Mouse (Mus musculus): ENCODE data around the gene Pard3.

Gene Pard3

DNA sequence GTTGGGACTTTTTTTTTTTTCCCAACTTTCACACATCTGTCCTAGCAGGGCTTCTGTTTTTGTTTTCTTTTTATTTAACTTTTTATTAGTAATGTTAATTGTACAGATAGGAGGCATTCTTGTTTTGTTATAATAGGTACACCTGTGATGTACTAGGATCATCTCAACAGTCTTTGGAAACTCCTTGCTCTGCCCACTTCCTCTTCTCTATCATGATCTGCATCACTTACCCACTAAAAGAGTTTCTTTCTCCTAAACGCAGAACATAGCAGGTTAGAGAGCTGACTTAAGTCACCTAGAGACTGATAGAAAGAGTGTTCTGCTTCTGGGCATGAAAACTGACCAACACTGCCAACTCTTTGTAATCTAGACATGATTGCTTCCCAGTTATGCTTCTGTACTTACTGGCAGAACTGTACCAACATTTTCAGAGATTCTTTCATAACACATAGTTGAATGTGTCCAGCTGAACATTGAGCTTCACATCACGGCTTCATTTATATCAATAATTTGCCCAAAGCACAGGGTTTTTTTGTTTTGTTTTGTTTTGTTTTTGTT lies 398.8 kb downstream of the Pard3 start:
- DNase-seq (ENCODE audit: inconsistent age in 2 of 2, low spot score in 1 of 2): no peak

DNA sequence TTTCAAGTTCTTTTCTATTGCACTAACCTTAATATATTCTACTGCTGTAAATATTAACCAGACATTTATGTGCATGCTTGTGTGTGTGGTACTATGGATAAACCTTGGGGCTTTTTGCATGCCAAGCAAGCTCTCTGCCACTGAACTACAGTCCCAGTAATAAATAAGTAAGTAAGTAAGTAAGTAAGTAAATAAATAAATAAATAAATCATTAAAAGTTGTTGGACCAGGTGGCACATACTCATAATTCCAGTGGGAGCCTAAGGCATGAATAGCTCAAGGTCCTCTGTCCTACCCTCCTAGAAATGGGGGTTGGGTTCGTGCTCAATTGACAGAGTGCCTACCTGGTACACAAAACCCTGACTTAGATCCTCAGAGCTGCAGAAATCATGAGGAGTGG lies 400.6 kb downstream of the Pard3 start:
- no peak for DNase-seq (ENCODE audit: inconsistent age in 2 of 2, low spot score in 1 of 2)

DNA sequence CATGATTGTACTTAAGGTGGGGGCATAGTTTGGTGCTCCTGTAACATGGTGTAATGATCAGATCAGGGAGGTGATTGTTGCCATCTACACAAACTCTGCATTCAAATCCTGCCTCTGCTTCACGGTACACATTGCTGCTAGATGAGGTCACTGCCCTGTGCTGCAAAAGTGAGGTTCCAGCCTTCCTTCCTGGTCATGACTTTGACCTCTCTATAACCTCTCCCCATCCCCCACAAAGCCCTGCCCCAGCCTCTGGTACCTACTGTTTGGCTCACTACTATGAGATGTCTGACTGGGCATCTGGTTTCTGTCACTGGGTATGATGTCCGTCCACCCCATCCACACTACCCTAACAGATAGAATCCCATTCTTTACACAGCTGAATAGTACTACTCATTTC lies 408.5 kb downstream of the Pard3 start:
- DNase-seq (ENCODE audit: inconsistent age in 2 of 2, low spot score in 1 of 2): no peak

DNA sequence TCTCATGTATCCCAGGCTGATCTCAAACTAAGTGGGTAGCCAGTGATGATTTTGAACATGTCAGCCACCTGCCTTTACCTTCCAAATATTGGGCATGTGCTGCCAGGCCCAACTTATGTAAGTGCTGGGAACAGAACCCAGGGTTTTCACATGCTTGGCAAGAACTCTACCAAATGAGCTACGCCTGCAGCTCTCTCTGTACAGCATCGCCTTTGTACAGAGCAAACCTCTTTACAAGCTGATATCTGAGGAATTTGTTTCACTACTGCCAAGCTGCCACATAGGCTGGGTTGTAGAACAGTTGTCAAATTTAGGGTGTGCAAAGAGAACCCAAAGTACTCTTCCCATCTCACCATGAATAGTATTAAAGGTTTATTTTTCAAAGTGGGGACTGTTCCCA lies 416.3 kb downstream of the Pard3 start:
- DNase-seq (ENCODE audit: inconsistent age in 2 of 2, low spot score in 1 of 2): no peak

DNA sequence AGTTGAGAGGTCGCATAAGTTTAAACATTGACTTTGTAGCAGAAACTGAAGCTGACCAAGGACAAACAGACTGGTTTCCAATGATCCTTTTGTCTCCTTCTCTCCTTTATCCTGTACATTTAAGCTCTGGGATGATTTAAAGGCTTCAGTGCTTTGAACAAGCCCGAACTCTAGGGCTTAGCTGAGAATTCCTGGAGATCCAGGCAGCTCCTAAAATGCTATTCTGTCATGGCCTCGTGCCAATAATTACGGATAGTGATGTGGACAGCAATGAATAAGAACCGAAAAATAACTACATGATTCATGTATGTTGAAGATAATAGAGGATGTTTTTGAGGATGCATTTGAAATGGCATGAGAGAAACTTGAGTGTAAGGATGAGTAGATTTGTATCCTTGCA lies 421.9 kb downstream of the Pard3 start:
- no peak for DNase-seq (ENCODE audit: inconsistent age in 2 of 2, low spot score in 1 of 2)

DNA sequence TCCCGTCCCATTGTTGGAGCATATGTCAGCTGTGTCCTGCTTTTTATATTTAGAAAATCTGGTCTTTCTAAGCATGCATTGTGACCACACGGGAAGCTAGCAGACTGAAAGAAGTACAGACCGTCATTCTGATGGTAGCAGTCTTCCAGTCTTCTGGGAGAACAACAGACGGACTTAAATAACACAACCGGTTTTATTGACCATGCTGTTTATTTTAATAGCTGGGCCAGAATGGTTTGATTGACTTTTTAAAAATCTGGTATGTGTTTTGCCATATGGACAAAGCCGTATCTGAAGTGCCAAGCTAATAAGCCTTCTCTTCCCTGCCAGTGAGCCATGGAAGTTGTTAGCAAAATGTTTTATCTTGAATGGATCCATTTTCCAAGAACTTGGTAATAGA lies 428.3 kb downstream of the Pard3 start:
- no peak for DNase-seq (ENCODE audit: inconsistent age in 2 of 2, low spot score in 1 of 2)

DNA sequence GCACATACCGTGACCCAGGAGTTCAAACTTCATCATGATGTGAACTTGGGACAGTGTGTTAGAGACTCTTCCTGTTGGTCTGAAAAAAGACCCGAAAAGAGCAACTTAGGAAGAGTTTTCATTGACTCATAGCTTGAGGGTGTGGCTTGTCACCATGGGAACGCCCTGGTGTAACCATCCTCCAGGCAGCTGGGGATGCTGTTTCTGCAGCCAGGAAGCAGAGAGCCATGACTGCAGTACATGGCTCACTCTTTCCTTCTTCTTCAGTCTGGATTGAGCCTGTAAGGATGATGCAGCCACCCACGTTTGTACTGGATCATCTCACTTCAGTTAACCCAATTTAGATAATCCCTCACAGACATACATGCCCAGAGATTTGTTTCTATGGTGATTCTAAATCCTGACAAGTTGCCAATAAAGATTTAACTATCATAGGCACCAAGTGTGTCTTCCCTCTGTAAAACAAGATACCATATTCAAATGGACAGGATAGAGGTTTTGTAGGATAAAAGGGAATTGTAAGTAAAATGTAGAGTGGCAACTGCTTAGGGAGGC lies 431.6 kb downstream of the Pard3 start:
- peak in 1 of 2 experiments; percentile 45 for DNase-seq (ENCODE audit: inconsistent age in 2 of 2, low spot score in 1 of 2)

DNA sequence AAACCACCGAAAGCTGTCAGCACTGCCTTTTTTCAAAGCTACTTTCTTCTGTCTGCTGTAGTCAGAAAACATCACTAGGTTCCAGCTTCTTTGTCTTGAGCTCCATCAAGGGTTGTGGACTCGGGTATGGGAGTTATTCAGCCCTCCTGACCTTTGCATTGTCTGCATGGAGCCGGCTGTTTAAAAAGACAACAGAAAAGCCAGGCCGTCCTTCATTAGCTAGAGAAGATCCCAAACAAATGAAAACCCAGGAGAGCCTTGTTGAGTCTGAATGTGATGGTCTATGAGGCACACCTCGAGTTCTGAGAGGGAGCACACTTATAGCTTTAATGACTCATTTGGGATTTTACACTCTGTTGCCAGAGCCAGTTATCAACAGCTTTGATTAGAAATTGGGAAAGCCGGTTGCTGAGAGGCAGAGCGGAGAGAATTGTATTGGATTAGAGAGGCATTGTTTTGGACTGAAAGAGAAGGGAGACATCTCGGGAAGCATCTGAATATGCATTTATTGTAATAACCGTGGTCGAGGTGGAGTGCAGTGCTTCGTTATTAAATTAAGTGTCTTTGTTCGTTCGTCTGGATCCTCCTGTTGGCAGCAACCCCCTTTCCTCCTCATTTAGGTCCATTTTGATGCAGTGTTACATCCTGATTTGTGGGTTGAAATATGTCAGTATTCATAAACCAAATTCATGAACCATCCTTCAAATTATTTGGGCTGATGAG lies 435.5 kb downstream of the Pard3 start:
- no peak for DNase-seq (ENCODE audit: inconsistent age in 2 of 2, low spot score in 1 of 2)

DNA sequence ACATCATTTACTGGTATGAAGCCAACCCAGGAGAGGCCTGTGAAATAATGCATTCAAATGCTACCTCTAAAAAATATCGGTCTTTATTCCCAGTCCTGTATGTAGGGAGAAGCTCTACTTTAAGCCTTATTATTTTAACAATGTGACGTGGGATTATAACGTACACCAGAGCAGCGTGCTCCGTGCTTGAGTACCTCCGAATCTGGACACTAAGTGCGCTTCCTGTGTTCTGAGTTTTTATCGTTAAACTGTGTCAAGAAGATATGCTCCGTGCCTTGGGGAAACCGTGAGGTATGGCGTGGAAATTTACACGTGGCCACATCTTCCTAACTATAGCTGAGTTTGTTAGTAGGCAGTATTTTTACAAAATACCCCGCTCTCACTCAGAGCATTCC lies 436.0 kb downstream of the Pard3 start:
- no peak for DNase-seq (ENCODE audit: inconsistent age in 2 of 2, low spot score in 1 of 2)

DNA sequence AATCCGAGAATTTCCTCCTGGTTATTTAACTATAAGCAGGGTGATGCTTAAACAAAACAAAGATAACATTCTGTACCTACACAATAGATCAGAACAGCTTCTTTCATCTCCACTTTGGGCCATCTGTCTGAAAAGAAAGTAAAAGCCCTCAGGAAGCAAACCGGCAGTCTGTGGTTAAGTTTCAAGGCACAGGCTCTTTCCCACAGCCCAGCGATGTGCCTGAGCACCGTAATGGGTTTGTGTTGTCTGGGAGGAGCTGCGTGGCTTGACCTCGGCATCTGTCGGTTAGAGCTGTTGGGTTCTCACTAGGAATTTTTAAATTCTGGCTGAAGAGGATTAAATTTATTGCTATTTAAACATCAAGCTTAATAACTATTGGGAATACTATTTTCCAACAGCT lies 436.5 kb downstream of the Pard3 start:
- no peak for DNase-seq (ENCODE audit: inconsistent age in 2 of 2, low spot score in 1 of 2)

DNA sequence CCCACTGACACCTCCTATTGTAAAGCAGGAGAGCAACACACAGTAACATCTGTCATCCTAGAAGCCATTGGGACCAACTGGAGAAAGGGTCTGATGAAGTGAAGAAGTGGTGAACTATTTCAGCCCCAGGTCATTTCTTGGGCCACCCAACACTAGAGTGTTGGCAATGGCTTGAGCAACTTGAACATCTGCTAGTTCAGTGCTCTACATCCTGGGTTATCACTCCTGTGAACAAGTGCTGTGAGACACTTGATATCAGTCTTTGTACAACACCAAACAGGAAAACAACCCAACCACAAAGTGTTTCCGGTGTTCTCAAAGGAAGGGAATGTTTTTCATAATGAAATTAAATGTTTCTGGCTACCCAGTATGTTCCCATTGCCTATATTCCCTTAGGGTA lies 438.1 kb downstream of the Pard3 start:
- no peak for DNase-seq (ENCODE audit: inconsistent age in 2 of 2, low spot score in 1 of 2)

DNA sequence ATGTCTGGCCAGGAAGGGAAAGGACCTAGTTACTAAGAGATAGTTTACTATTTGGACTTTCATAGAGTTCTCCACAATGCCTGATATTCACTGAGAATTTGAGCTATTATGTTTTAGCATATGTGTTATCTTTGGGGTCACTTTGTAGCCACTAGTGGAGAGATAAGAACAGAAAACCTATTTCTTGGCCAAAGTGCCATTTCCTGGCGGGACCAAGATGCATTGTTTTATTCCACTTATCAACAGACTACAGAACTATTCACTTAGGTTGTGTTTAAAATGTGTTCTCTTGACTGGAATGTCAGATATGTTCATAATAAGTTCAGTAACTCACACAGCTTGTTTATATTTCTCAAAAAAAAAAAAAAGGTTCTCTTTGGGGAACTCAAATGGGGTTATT lies 441.6 kb downstream of the Pard3 start:
- no peak for DNase-seq (ENCODE audit: inconsistent age in 2 of 2, low spot score in 1 of 2)

DNA sequence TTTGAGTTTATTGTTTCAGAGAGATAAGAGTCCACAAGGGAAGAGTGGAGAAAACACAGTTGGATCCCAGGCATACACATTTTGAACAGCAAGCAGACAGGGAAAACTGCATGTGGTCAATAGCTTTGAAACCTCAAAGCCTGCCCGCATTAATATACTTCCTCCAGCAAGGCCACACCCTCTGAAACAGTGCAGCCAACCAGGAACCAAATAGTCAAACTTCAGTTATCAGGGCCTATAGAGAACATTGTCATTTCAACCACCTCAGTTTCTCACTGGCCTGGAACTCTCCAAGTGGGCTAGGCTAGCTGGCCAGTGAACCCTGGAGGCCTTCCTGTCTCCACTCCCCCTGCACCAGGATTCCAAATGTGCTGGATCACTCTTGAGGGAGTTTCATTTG lies 442.6 kb downstream of the Pard3 start:
- no peak for DNase-seq (ENCODE audit: inconsistent age in 2 of 2, low spot score in 1 of 2)

DNA sequence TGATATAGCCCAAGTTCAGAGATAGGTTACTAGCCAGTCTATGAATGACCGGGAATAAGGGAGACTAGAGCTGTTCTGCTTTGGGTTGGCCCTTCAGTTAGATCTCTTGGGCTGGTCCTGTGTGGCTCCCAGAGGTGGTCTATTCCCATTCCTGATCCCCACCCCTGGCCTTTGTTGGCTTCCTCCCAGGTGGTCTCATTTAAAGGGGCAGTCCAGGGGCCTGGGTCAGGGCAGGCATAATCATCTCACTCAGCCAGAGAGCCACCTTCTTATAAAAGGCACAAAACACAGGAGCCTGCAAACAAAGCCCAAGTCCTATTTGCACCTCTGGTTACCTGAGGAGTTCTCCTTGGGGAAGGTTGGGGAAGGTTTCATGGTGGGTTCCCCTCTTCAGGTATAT lies 447.6 kb downstream of the Pard3 start:
- no peak for DNase-seq (ENCODE audit: inconsistent age in 2 of 2, low spot score in 1 of 2)

DNA sequence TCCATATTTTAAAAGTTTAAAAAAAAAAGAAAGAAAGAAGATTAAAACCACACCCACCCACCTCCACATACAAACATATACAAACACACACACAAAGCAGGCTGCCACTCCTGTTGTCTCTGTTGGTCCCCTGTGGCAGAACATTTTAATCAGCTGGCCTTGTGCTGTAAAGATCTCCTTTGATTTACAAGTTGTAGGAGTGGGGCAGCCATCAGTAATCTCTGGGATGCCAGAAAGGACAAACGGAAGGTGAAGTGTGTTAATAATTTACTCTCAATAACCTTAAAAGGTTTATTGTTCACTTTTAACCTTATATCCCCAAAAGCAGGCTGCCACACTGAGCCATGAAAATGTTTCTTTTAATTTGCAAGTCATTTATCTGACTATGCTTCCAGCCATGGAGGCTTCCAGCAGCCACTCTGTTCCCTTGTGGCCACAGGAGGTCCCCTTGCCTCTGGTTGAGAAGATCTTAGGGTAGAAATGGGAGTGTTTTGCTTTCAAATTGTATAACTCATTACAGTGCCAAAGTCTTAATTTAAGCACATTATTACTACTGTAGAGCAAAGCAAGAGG lies 448.4 kb downstream of the Pard3 start:
- DNase-seq (ENCODE audit: inconsistent age in 2 of 2, low spot score in 1 of 2): no peak

DNA sequence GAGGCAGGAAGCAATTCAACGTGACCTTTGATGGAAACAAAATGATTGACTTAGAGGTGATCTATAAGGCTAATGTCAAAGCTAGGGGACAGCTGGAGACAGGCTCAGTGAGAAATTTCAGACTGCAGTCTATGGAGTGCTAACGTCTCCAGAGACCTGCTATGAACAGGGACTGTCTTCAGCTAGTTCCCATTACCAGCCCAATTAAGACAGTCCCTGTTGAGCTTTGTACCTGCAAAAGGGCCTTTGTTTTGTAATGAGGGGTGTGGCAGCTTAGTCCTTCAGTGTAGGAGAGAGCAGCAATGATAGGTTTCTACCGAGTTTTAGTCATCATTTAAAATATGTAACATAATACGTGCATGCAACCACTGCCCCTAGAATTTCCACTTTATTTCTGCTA lies 448.9 kb downstream of the Pard3 start:
- no peak for DNase-seq (ENCODE audit: inconsistent age in 2 of 2, low spot score in 1 of 2)

DNA sequence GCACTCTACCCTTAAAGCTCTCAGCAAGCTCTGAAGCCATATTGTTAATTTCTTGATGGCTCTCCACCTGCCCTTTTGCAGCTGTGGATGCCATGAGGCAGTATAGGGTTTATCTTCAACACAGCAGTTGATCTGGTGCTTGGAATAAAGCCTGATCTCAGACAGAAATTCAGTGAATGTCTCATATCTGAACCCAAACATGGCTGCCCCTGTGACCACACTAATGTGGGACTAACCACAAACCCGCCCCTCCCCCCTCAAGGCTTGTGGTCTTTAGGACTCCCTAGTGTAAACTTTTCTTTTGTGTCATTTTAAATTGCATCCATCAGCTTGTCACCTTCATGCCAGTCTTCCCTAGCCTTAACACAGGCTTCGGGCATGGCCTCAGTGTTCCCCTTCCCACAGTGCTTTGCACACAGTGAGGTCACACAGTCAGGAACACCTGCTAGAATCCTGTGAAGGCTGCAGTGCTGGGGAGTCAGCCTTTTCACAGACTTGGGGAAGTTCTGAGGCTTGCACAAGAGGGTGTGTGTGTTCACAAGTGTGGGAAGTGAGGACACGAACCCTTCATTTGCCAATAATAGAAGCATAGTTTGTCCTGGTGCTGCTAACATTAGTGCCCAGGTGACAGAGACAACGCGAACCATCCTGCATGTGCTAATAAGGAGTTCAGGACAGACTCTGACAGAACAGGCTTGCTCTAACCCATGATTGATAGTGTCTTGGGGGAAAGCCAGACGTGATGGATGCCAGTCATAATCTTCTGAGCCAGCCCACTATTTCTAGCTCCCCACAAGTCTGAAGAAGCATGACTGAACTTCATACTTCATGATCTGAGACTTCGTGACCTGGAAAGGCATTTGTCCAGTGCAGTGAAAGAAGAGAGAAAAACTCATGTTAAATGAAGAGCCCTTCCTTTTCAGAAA lies 451.4 kb downstream of the Pard3 start:
- no peak for DNase-seq (ENCODE audit: inconsistent age in 2 of 2, low spot score in 1 of 2)

DNA sequence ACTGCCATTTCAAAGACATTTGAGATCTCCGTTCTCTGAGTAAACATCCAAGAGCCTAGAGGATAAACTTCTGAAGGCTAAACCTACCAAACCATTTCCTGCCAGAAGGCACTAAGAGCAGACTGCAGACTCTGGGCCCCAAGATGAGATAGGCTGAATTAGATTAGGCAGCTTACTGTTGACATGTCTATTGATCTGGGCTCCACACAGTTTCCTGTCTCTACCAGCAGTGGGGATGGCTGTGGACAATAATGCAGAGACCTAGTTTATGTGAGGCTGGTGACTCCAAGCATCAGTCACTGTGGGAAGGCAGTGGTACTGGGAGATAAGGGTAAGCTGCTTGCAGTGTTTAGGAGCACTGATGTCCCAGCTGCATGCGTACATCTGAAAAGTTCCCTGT lies 452.4 kb downstream of the Pard3 start:
- peak in 1 of 2 experiments; percentile 27 for DNase-seq (ENCODE audit: inconsistent age in 2 of 2, low spot score in 1 of 2)

DNA sequence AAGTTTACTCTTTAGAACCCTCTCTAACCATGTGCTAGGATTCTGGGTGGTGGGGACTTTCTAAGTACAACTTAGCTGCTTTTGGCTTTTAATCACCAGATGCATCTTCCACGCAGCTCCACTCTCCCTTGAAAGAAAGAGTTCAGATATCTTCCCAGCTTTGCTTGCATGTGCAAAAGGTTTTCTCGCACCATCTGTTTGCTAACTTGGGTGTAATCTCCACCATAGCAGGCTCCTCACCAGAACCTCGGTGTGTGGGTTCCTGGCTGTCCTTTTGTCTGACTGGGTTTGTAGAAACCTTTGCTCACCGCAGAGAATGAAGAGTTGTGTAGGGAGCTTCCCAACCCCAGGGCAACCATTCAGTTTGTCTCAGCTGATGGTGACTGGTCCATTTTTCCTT lies 462.0 kb downstream of the Pard3 start:
- DNase-seq (ENCODE audit: inconsistent age in 2 of 2, low spot score in 1 of 2): no peak

DNA sequence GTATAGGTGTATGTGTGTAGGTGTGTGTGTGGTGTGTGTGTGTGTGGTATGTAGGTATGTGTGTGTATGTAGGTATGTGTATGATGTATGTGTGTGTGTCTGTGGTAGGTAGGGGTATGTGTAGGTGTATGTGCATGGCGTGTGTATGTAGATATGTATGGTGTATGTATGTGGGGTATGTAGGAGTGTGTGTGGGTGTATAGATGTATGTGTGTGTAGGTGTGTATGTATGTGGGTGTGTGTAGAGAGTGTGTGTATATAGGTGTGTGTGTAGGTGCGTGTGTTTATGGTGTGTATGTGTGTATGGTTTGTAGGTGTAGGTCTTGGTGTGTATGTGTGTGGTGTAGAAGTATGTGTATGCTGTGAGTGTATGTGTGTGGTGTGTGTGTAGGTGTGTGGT lies 464.6 kb downstream of the Pard3 start:
- DNase-seq (ENCODE audit: inconsistent age in 2 of 2, low spot score in 1 of 2): no peak

DNA sequence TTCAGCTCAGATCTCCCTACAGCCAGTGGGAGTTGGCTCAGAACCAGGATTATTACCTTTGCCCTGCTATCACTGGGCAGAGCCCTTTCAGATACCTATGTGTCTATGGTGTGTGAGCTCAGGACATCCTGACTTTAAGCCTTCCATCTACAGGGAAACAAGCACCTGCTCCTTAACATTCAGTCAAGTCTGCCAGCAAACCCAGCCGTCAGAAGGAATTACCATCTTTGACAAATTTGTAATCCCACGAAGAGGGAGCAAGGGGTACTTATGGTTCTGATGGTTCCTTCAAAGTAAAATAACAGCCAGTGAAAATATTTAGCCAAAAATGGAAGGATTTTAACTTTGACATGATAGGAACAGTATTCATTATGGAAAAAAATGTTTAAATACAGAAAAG lies 466.1 kb downstream of the Pard3 start:
- no peak for DNase-seq (ENCODE audit: inconsistent age in 2 of 2, low spot score in 1 of 2)

DNA sequence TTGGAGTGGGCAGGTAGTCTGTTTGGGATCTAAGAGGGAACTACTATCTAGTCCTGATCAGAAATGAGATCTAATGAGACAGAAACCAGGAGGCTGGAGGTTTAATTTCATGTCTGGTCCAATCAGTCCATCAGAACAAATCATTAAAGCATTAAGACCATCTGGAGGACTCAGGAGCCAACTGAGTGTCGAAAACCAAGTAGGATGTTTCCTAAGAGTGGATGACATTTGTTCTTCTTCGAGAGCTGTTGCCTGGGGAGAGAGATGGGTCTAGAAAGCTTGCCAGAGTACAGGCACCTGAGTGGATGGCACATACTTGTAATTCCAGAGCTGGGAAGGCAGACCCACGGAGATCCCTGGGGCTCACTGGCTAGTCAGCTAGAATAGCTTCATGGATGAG lies 468.2 kb downstream of the Pard3 start:
- no peak for DNase-seq (ENCODE audit: inconsistent age in 2 of 2, low spot score in 1 of 2)

Measured in adrenal gland, adult (tissue).